Mouse (Mus musculus) forebrain, embryonic 10.5 days (tissue): ENCODE results near the gene 4933428M09Rik. TPM values are rescaled to one million over a fixed set of nuclear protein-coding genes. Genes with fewer than 3 reads are reported as not detected.
A peak's percentile ranks its signal among the peaks of the same experiment; 100 is the strongest.
"Not testable (repeated sequence)": the region's sequence is repeated elsewhere in the genome, so short reads cannot be mapped to it uniquely, and the experiment has no call there.

Experiments
- DNase-seq: peaks from one replicate; pipeline ENCODE4 v3.0.0-alpha.2; 2017; ENCODE audit warnings: low spot score; ENCODE audit errors: extremely low spot score
- H3K27ac ChIP-seq: fragments of 300-500 bp; sonication (generic); 2 replicates; pipeline ENCODE4 v1.5.1; 2016; ENCODE audit warnings: mild to moderate bottlenecking
- H3K27me3 ChIP-seq: fragments of 300-500 bp; sonication (generic); 2 replicates; pipeline ENCODE4 v1.6.1; 2016; ENCODE audit warnings: mild to moderate bottlenecking; ENCODE audit not compliant: poor library complexity, severe bottlenecking
- H3K36me3 ChIP-seq: fragments of 300-500 bp; sonication (generic); replicated peaks from 2 replicates; pipeline ENCODE4 v1.6.1; 2016; ENCODE audit warnings: mild to moderate bottlenecking, moderate library complexity
- H3K4me1 ChIP-seq: fragments of 300-500 bp; sonication (generic); 2 replicates; pipeline ENCODE4 v1.6.1; 2016
- H3K4me3 ChIP-seq: fragments of 300-500 bp; sonication (generic); 2 replicates; pipeline ENCODE4 v1.5.1; 2016; ENCODE audit warnings: mild to moderate bottlenecking, moderate library complexity
- H3K9me3 ChIP-seq: fragments of 300-500 bp; sonication (generic); 2 replicates; pipeline ENCODE4 v1.6.1; 2016; ENCODE audit warnings: mild to moderate bottlenecking, moderate library complexity
- WGBS: fragments of 180-500 bp; shearing (Covaris S2); methylation state at CpG from one replicate; pipeline ENCODE4 v1.1.7; 2016; 5-methylcytosine and 5-hydroxymethylcytosine counted together
- polyA plus RNA-seq: library from polyadenylated mRNA; unstranded; fragments of >200 nt; fragmentation: Nextera tagmentation; extraction: Ambion mirVana; gene quantifications from 2 replicates; pipeline ENCODE4 v1.2.1, GENCODE M21; 2016

4933428M09Rik gene
- not detected in 2 replicates for polyA plus RNA-seq

DNA sequence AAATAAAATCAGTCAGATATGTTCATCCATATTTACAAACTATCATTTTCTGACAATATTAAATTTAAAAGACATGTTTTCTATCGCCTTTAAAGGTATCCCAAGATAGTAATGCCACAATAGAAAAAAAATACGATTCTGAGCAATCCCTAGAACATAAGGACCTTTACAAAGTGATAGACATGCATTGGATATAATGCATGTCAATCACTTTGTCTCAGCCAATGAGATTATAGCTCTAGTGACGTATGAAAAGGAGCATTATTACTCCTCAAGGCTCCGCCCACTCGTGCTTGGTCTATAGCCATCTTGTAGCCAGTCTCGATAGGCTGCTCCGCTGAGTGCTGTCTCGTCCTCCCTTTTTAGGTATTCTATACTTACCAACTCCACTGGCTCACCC is at the start of gene 4933428M09Rik:
Gene 4933428M09Rik (plus strand): TSS at position 301 of the 400 bp plus-strand sequence.
- Histone ChIP-seq H3K27ac (no peak within 1 kb of the TSS), H3K36me3 (no peaks in the 10 kb centered on the region), H3K4me1 (no peaks in the 10 kb centered on the region), H3K27me3 (no peaks in the 10 kb centered on the region; the same call in 1 of the 2 replicates), H3K4me3 (no peak within 1 kb of the TSS), H3K9me3 (no peaks in the 10 kb centered on the region)
- DNase-seq, result no peak
- WGBS, result 89% methylated on average over 8 of the region's 8 CpGs

GRCm38 (mm10) chrX:139134031-139134430 is 45.0 kb upstream of the 4933428M09Rik start:
- no peaks in the 10 kb centered on the region for H3K36me3 ChIP-seq
- no peak overlapping the region for H3K4me3 ChIP-seq
- H3K27ac ChIP-seq, result no peak overlapping the region
- H3K9me3 ChIP-seq, result no peaks in the 10 kb centered on the region
- 62% methylated on average over 4 of the region's 4 CpGs for WGBS
- H3K27me3 ChIP-seq, result peaks cover 17% of the 10 kb centered on the region
- DNase-seq, result no peak
- H3K4me1 ChIP-seq, result no peaks in the 10 kb centered on the region

- WGBS, result 90% methylated on average over 3 of the region's 3 CpGs
- H3K4me3 ChIP-seq, H3K9me3 ChIP-seq, H3K4me1 ChIP-seq, DNase-seq, H3K27ac ChIP-seq, H3K36me3 ChIP-seq: not testable (repeated sequence)
- H3K27me3 ChIP-seq, result peaks cover 25% of the 10 kb centered on the region; the same call in 1 of the 2 replicates
Measured at GRCm38 (mm10) chrX:139191506-139191905, 12.5 kb downstream of the 4933428M09Rik start.

DNA sequence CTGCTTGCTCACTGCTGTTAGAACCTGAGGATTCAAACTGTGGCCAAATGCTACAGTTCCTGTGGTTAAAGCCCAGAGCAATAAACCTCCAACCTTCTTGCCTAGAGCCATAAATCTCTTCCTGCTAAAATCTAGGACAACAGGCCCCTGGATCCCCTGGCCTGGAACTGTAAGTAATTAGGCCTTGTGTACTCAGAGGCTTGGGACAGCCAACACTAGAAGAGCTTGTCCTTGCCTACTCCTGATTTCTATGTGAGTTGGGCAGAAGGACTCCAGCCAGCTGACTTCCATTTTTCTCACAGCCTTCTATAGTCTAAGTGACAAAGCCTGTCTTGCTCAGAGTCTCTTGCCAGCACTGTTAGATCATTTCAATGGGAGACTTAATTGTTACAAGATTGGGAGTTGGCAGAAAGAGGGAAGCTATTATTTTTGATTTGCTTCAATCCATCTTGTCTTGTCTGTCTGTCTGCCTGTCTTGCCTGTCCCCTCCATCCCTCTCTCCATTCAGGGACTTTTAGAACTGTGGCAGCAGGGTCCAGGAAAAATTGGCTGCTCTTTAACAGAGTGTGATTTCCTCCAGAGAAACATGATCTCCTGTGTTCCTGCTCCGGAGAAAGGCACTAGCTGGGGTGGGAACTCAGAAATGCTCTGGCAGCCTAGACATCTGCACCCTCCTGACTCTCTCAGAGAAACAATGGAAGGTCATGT is 15.7 kb downstream of the 4933428M09Rik start:
- WGBS, result 72% methylated on average over 1 of the region's 1 CpGs
- H3K36me3 ChIP-seq, result no peaks in the 10 kb centered on the region
- H3K4me3 ChIP-seq, result no peak overlapping the region
- DNase-seq, result no peak
- no peak overlapping the region for H3K27ac ChIP-seq
- H3K4me1 ChIP-seq, result no peaks in the 10 kb centered on the region
- no peaks in the 10 kb centered on the region; the same call in 1 of the 2 replicates for H3K9me3 ChIP-seq
- H3K27me3 ChIP-seq, result peaks cover 25% of the 10 kb centered on the region; the same call in 1 of the 2 replicates

DNA sequence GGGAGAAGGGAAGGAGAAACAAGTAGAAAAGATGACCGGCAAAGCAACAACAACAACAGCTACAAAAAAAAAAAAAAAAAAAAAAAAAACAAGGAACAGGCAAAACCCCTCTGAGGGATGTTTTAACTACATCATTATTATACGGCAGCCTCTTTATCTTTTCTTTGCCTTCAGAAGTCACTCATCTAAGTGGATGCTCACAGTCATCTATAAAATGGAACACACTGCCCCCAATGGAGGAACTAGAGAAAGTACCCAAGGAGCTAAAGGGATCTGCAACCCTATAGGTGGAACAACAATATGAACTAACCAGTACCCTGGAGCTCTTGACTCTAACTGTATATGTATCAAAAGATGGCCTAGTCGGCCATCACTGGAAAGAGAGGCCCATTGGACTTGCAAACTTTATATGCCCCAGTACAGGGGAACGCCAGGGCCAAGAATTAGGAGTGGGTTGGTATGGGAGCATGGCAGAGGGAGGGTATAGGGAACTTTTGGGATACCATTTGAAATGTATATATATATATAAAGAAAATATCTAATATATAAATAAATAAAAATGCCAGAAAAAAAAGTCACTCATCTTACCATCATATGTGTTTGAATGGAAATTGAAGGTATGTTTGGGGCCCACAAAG is 30.3 kb downstream of the 4933428M09Rik start:
- DNase-seq, result not testable (repeated sequence)

DNA sequence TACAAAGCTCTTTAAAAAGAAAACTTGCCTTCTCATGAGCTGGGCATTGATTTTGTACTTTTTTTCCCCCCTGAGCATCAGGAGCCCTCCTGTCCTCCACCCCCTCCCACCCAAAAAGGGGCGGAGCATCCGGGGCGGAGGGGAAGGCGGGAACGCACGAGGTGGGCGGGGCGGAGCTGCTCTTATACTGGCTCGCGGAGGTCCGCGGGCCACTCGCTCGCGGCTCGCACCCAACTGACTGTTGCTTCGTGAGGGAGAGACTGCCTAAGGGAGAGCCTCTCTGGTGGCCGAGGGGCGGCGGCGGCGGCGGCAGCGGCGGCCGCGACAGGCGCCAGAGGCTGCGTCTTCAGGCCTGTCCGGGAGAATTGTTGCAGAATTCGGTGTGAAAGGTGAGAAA is 30.8 kb downstream of the 4933428M09Rik start, which contains the start of gene Mum1l1:
Gene Mum1l1 (plus strand): TSS at position 214 of the 397 bp plus-strand sequence.
- Histone ChIP-seq H3K27me3 (peaks cover 24% of the 10 kb centered on the region), H3K4me1 (no peaks in the 10 kb centered on the region), H3K9me3 (no peaks in the 10 kb centered on the region), H3K4me3 (peak within 1 kb of the TSS; percentile 53), H3K36me3 (no peaks in the 10 kb centered on the region), H3K27ac (peak within 1 kb of the TSS; percentile 76)
- WGBS, result 19% methylated on average over 31 of the region's 31 CpGs
- DNase-seq, result peak; percentile 61

More for the DNA sequence above, 30.3 kb downstream of the 4933428M09Rik start:
- 87% methylated on average over 4 of the region's 4 CpGs for WGBS
- H3K36me3 ChIP-seq, H3K4me1 ChIP-seq, H3K9me3 ChIP-seq, H3K27ac ChIP-seq, H3K4me3 ChIP-seq: not testable (repeated sequence)
- peaks cover 19% of the 10 kb centered on the region for H3K27me3 ChIP-seq

DNA sequence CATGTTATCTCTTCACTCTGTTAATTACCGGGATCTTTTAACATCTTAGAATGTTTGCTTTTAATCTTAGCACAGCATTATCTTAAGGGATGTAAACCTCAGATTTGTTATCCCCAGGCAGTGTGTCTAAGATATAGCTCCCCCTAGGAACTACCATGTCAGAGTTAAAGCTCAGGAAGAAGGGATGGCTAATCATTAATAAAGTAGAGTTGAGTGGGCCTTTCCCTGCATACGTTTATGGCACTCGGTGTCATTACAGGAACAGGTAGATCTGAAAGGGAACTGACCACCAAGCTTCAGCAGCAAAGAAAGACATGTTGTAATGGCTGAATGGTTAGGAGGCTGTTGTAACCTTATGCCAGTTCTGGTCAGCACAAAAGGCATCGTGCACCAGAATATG is 35.7 kb downstream of the 4933428M09Rik start:
- Histone ChIP-seq H3K27ac (no peak overlapping the region), H3K36me3 (no peaks in the 10 kb centered on the region), H3K27me3 (peaks cover 42% of the 10 kb centered on the region), H3K4me1 (0 out of 2 replicates have a peak, but pooled peaks cover 6% of the 10 kb centered on the region), H3K4me3 (no peak overlapping the region), H3K9me3 (no peaks in the 10 kb centered on the region)
- WGBS, result 80% methylated on average over 4 of the region's 4 CpGs
- no peak for DNase-seq

- Histone ChIP-seq H3K9me3 (no peaks in the 10 kb centered on the region), H3K36me3 (no peaks in the 10 kb centered on the region), H3K27ac (peak overlapping the region; percentile 72; the same call in 1 of the 2 replicates), H3K4me1 (0 out of 2 replicates have a peak, but pooled peaks cover 6% of the 10 kb centered on the region), H3K27me3 (peaks cover 45% of the 10 kb centered on the region), H3K4me3 (peak overlapping the region; percentile 47; the same call in 1 of the 2 replicates)
- 74% methylated on average over 5 of the region's 5 CpGs for WGBS
- DNase-seq, result no peak
Measured at GRCm38 (mm10) chrX:139216409-139216808, 37.4 kb downstream of the 4933428M09Rik start.

DNA sequence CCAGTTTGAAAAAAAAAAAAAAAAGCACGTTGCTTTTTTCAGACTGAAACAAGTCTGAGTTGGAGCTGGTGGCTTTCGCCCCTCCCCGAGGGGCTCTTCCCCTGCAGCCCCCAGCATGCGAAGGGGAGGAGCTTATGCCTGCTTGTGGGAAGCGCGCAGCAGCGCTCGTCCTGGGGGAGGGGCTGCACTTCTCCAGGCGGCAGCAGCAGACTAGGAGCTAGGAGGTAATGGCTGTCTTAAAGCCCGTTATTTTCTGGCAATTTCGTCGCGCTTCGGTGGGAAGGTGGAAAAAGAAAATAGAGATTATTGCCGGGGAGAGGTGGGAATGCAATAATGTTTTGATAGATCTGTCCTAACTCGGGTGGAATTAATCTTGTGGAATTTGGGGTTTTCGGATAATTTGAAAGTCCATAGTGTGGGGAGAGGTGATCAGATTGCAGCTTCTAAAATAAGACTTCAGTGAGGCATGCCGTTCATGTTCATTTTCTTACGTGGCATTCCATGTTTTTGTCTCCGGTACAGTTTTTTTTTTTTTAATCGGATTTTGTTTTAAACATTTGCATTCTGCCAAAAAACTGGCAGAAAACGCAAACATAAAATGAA is 38.1 kb downstream of the 4933428M09Rik start:
- 20% methylated on average over 22 of the region's 22 CpGs for WGBS
- H3K27ac ChIP-seq, result peak overlapping the region; percentile 72
- H3K9me3 ChIP-seq, result no peaks in the 10 kb centered on the region
- H3K27me3 ChIP-seq, result peaks cover 45% of the 10 kb centered on the region
- no peaks in the 10 kb centered on the region for H3K36me3 ChIP-seq
- H3K4me1 ChIP-seq, result 0 out of 2 replicates have a peak, but pooled peaks cover 6% of the 10 kb centered on the region
- peak; percentile 60 for DNase-seq
- H3K4me3 ChIP-seq, result peak overlapping the region; percentile 47

- Histone ChIP-seq H3K4me1 (0 out of 2 replicates have a peak, but pooled peaks cover 6% of the 10 kb centered on the region), H3K4me3 (peak overlapping the region; percentile 47), H3K36me3 (no peaks in the 10 kb centered on the region), H3K9me3 (no peaks in the 10 kb centered on the region), H3K27me3 (peaks cover 42% of the 10 kb centered on the region), H3K27ac (peak overlapping the region; percentile 72; the same call in 1 of the 2 replicates)
- WGBS, result 55% methylated on average over 10 of the region's 10 CpGs
- no peak for DNase-seq
Measured at GRCm38 (mm10) chrX:139217776-139218175, 38.7 kb downstream of the 4933428M09Rik start.

- Histone ChIP-seq H3K36me3 (no peaks in the 10 kb centered on the region), H3K27ac (no peak overlapping the region), H3K4me1 (0 out of 2 replicates have a peak, but pooled peaks cover 6% of the 10 kb centered on the region), H3K4me3 (no peak overlapping the region), H3K9me3 (no peaks in the 10 kb centered on the region), H3K27me3 (peaks cover 34% of the 10 kb centered on the region)
- no peak for DNase-seq
- WGBS, result 33% methylated on average over 2 of the region's 2 CpGs
Measured at GRCm38 (mm10) chrX:139219017-139219416, 40.0 kb downstream of the 4933428M09Rik start.

DNA sequence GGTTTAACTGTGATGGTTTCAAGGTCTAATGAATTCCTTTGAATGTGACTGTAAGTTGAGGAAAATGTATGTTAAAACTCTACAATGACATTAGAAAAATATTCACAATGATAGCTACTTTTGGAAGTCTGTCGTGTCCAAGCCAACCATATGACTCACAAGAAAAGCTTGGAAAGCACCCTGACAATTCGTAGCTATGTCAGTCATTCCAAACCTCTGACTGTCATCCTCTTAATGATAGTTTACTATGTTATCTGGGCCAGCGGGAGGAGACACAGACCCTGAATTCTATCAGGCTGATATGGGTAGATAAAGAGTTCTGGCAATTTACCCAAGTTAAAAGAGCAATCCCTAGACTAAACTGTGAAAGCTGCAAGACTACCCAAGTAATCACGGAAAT is 41.8 kb downstream of the 4933428M09Rik start:
- H3K9me3 ChIP-seq, result no peaks in the 10 kb centered on the region
- no peak overlapping the region for H3K27ac ChIP-seq
- H3K4me3 ChIP-seq, result no peak overlapping the region
- H3K36me3 ChIP-seq, result no peaks in the 10 kb centered on the region
- peaks cover 18% of the 10 kb centered on the region for H3K27me3 ChIP-seq
- DNase-seq, result no peak
- 0 out of 2 replicates have a peak, but pooled peaks cover 6% of the 10 kb centered on the region for H3K4me1 ChIP-seq
- 80% methylated on average over 4 of the region's 4 CpGs for WGBS
